Mouse (Mus musculus) lung, embryonic 16.5 days (tissue): ENCODE results near the gene Prox1. TPM values are rescaled to one million over a fixed set of nuclear protein-coding genes. Genes with fewer than 3 reads are reported as not detected.
A peak's percentile ranks its signal among the peaks of the same experiment; 100 is the strongest.

Experiments used
- ATAC-seq: fragments of 200-750 bp; cut with Nextera tagmentation; 2 replicates; pipeline ENCODE4 v1.8.0; 2017; ENCODE audit warnings: low read depth, mild to moderate bottlenecking, moderate library complexity
- H3K27ac ChIP-seq: fragments of 300-500 bp; sonication (generic); 2 replicates; pipeline ENCODE4 v1.5.1; 2014; ENCODE audit warnings: mild to moderate bottlenecking, control low read depth, low read length
- H3K27me3 ChIP-seq: fragments of 300-500 bp; sonication (generic); 2 replicates; pipeline ENCODE4 v1.6.1; 2014; ENCODE audit warnings: low read depth, low read length, mixed read lengths; ENCODE audit not compliant: control insufficient read depth, insufficient read depth
- H3K36me3 ChIP-seq: fragments of 300-500 bp; sonication (generic); 2 replicates; pipeline ENCODE4 v1.6.1; 2014; ENCODE audit warnings: low read length; ENCODE audit not compliant: control insufficient read depth, insufficient read depth
- H3K4me1 ChIP-seq: fragments of 300-500 bp; sonication (generic); replicated peaks from 2 replicates; pipeline ENCODE4 v1.6.1; 2014; ENCODE audit warnings: low read length, mixed read lengths; ENCODE audit not compliant: control insufficient read depth, insufficient read depth
- H3K4me2 ChIP-seq: fragments of 300-500 bp; sonication (generic); 2 replicates; pipeline ENCODE4 v1.6.1; 2014; ENCODE audit warnings: low read depth, low read length, control low read depth
- H3K4me3 ChIP-seq: fragments of 300-500 bp; sonication (generic); 2 replicates; pipeline ENCODE4 v1.5.1; 2014; ENCODE audit warnings: mild to moderate bottlenecking, low read length, control low read depth
- H3K9ac ChIP-seq: fragments of 300-500 bp; sonication (generic); 2 replicates; pipeline ENCODE4 v1.6.1; 2014; ENCODE audit warnings: low read length, control low read depth
- H3K9me3 ChIP-seq: fragments of 300-500 bp; sonication (generic); 2 replicates; pipeline ENCODE4 v1.6.1; 2016; ENCODE audit warnings: low read length; ENCODE audit not compliant: control insufficient read depth
- WGBS: fragments of 180-500 bp; shearing (Covaris S2); extraction: QIAGEN DNeasy Blood & Tissue Kit; methylation state at CpG from one replicate; pipeline ENCODE4 v1.1.7; 2014; 5-methylcytosine and 5-hydroxymethylcytosine counted together
- polyA plus RNA-seq: library from polyadenylated mRNA; unstranded; fragments of >200 nt; fragmentation: Nextera tagmentation; extraction: Ambion mirVana; gene quantifications from 2 replicates; pipeline ENCODE4 v1.2.1, GENCODE M21; 2015

The Prox1 gene
- 1.8 TPM in 2 replicates for polyA plus RNA-seq

DNA sequence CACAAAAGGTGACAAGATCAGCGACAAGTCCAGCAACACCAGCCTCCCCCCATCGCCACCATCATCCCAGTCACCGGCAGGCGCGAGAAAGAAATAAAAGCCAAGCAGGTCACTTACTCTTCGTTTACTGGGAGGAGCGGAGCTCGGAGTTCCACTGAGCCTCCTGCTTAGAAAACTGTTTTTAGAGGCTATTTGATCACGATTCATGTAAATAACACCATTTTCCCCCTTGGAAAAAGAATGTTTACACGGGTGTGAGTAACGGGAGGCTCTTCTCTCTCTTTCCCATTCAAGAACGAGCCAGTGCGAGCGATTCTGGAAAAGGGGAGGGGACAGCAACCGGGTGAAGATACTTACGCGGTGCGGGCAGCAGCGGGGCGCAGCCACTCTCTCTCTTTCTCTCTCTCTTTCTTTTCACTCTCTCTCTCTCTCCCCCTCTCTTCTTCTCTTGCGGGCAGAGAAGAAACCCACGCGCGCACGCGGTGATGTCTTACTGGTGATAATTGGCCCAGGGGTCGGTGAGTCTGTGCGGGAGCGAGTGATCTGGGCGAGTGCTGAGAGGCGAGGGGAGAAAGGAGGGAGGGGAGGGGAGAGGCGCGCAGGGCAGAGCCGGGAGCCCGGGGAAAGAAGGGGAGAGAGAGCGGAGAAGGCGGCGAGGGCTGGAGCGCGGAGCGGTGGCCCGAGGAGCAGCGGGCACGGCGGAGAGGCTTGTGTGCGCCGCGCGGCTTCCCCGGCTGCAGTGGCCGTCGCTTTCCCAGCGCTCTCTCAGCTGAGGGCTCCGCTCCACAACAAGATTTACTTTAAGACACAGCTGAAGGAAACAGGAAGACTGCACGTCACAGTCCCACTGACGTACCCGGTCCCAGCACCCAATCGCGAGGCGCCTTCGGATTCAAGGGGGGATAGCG lies at the start of gene Prox1:
TSS of gene Prox1 (minus strand) at position 804 of the 908 bp plus-strand sequence.
- Histone ChIP-seq H3K27ac (peak within 1 kb of the TSS; percentile 36; the same call in 1 of the 2 replicates), H3K36me3 (no peaks in the 10 kb centered on the region), H3K4me1 (peaks cover 29% of the 10 kb centered on the region), H3K4me3 (peak within 1 kb of the TSS; percentile 65), H3K27me3 (peaks cover 63% of the 10 kb centered on the region), H3K9me3 (no peaks in the 10 kb centered on the region), H3K9ac (peak within 1 kb of the TSS; percentile 57), H3K4me2 (peak within 1 kb of the TSS; percentile 94)
- peak; percentile 89 for ATAC-seq
- 1% methylated on average over 60 of the region's 62 CpGs for WGBS

- no peaks in the 10 kb centered on the region for H3K27me3 ChIP-seq
- H3K9me3 ChIP-seq = 0 out of 2 replicates have a peak, but pooled peaks cover 3% of the 10 kb centered on the region
- no peak for ATAC-seq
- H3K4me2 ChIP-seq = no peak overlapping the region
- 77% methylated on average over 15 of the region's 15 CpGs for WGBS
- H3K36me3 ChIP-seq = no peaks in the 10 kb centered on the region
- 0 out of 2 replicates have a peak, but pooled peaks cover 2% of the 10 kb centered on the region for H3K4me1 ChIP-seq
- no peak overlapping the region for H3K4me3 ChIP-seq
- H3K9ac ChIP-seq = no peak overlapping the region
- H3K27ac ChIP-seq = no peak overlapping the region
Observed at GRCm38 (mm10) chr1:190216621-190217020, 46.1 kb upstream of the Prox1 start.

DNA sequence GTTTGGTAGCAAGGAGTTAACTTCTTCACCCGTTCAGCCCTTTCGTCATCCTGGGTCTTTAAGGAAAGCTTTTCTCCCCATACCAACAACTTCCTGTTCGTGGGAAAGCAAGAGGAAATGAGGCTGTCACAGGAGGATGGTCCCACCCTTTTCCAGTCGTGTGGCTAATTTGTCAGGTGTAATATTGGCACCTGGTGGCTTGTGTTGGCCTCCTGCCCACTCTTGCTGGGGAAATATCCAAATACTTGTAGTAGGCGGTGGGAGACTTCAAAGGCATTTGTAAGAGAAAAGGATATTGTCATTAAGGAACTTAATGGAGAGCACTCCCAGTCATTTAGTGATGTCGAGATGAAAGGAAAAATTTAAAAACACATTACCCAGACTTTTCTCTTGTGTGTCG lies 44.1 kb upstream of the Prox1 start:
- Histone ChIP-seq H3K9ac (no peak overlapping the region), H3K4me2 (no peak overlapping the region), H3K36me3 (no peaks in the 10 kb centered on the region), H3K4me3 (no peak overlapping the region), H3K27me3 (no peaks in the 10 kb centered on the region), H3K9me3 (0 out of 2 replicates have a peak, but pooled peaks cover 3% of the 10 kb centered on the region), H3K4me1 (no peaks in the 10 kb centered on the region), H3K27ac (no peak overlapping the region)
- 20% methylated on average over 7 of the region's 7 CpGs for WGBS
- ATAC-seq = 0 out of 2 replicates have a peak, but pooled peaks have one; percentile 31

GRCm38 (mm10) chr1:190213175-190213574 lies 42.7 kb upstream of the Prox1 start:
- no peak overlapping the region for H3K4me3 ChIP-seq
- H3K36me3 ChIP-seq = no peaks in the 10 kb centered on the region
- no peak overlapping the region for H3K27ac ChIP-seq
- no peak overlapping the region for H3K4me2 ChIP-seq
- 0 out of 2 replicates have a peak, but pooled peaks cover 3% of the 10 kb centered on the region for H3K9me3 ChIP-seq
- no peaks in the 10 kb centered on the region for H3K27me3 ChIP-seq
- WGBS = 93% methylated on average over 6 of the region's 6 CpGs
- no peak for ATAC-seq
- no peak overlapping the region for H3K9ac ChIP-seq
- no peaks in the 10 kb centered on the region for H3K4me1 ChIP-seq

DNA sequence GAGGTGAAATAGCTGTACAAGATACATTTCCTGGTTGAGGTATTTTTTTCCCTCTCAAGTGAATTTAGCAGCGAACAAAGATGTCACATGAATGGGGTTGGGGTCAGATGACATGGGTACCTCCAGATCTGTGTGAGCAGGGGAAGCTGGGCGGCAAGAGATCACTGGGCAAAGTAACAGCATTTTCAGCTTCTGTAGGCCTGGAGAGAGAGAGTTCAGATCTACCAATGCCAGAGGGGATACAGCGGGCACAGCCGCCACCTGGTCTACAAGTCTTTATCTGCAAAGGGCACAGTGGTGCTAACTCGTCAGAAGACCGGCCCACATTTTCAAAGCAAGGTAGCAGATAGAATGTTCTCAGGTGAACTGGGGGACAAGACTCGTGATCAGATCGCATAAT lies 36.7 kb upstream of the Prox1 start:
- 88% methylated on average over 8 of the region's 8 CpGs for WGBS
- no peak overlapping the region for H3K4me3 ChIP-seq
- ATAC-seq = no peak
- H3K27me3 ChIP-seq = no peaks in the 10 kb centered on the region
- H3K9ac ChIP-seq = no peak overlapping the region
- H3K4me2 ChIP-seq = no peak overlapping the region
- no peak overlapping the region for H3K27ac ChIP-seq
- no peaks in the 10 kb centered on the region for H3K4me1 ChIP-seq
- H3K36me3 ChIP-seq = no peaks in the 10 kb centered on the region
- H3K9me3 ChIP-seq = no peaks in the 10 kb centered on the region

DNA sequence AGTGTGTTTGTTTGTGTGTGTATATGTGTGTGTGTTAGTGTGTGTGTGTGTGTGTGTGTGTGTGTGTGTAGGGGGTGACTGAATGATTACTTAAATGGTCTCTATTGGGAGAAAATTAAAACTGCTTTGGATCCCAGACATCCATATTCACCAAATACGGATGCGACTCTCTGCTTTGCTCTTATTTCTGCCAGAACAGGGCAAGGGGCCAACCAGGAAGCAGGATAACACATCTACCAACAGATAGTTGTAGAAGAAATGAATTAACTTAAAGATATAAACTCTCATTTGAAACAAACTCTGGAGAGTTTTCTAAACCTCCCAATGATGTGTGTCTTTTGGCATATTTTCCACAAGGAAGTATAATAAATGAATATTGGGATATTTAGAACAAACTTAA lies 35.2 kb upstream of the Prox1 start:
- no peak for ATAC-seq
- Histone ChIP-seq H3K4me3 (no peak overlapping the region), H3K4me1 (no peaks in the 10 kb centered on the region), H3K9me3 (no peaks in the 10 kb centered on the region), H3K27ac (no peak overlapping the region), H3K9ac (no peak overlapping the region), H3K36me3 (no peaks in the 10 kb centered on the region), H3K27me3 (no peaks in the 10 kb centered on the region), H3K4me2 (no peak overlapping the region)
- 58% methylated on average over 2 of the region's 2 CpGs for WGBS

DNA sequence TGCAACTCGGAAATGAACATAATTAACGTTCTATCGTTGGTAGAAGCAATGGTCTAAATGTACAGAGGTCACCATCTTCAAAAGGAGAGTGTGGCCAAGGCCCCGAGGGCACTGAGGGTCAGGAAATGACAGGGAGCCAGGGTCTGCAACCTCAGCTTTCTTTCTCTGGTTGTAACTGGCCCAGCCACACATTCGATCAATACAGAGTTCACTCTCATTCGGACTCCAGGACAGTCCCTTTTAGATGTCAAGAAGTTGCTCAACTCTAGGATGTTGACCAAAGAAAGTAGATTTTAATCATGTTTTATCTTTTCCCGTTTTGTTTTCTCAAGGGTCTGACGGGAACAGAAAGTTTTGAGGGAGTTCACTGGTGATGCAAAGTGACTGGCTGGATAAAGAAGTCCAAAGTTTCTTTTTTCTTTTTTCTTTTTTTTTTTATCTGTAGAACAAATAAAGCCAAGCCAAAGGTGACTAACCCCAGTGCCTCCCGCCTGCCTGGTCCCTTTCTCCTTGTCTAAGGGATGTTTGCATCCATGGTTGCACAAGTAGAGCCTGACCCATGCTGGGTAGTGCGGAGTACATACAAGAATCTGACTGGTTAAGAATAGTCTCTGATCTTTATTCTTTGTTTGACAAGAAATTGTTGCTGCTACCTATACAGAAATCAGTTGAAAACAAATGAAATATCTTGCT lies 34.0 kb upstream of the Prox1 start:
- H3K9ac ChIP-seq = no peak overlapping the region
- 46% methylated on average over 10 of the region's 10 CpGs for WGBS
- no peaks in the 10 kb centered on the region for H3K4me1 ChIP-seq
- no peak overlapping the region for H3K4me3 ChIP-seq
- no peak overlapping the region for H3K27ac ChIP-seq
- no peak for ATAC-seq
- H3K27me3 ChIP-seq = no peaks in the 10 kb centered on the region
- H3K9me3 ChIP-seq = no peaks in the 10 kb centered on the region
- H3K36me3 ChIP-seq = no peaks in the 10 kb centered on the region
- H3K4me2 ChIP-seq = no peak overlapping the region

DNA sequence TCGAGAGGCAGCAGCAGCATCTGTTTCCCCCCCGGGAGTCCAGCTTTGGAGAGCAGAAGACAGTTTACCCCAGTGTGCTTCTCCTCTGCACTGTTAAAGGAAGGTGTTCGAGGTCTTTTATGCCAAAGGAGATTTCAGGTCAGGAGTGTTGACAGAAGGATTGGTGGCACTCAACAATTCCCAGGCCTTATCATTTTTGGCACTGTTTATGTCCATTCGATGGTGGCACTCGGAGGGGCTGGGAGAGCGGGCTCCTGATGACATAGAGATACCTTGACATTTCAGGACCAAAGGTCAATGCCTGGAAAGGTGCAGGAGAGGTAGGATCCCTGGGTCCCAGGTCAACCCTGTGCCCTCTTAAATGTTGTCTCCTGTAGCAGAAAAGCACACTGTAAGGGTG lies 31.2 kb upstream of the Prox1 start:
- H3K9me3 ChIP-seq = no peaks in the 10 kb centered on the region
- no peak overlapping the region for H3K9ac ChIP-seq
- WGBS = 53% methylated on average over 6 of the region's 6 CpGs
- no peaks in the 10 kb centered on the region for H3K4me1 ChIP-seq
- no peak overlapping the region for H3K4me3 ChIP-seq
- H3K27me3 ChIP-seq = no peaks in the 10 kb centered on the region
- H3K4me2 ChIP-seq = no peak overlapping the region
- ATAC-seq = no peak
- no peak overlapping the region for H3K27ac ChIP-seq
- no peaks in the 10 kb centered on the region for H3K36me3 ChIP-seq

GRCm38 (mm10) chr1:190200996-190201395 lies 30.5 kb upstream of the Prox1 start:
- H3K4me1 ChIP-seq = no peaks in the 10 kb centered on the region
- no peak overlapping the region for H3K9ac ChIP-seq
- no peak overlapping the region for H3K27ac ChIP-seq
- H3K27me3 ChIP-seq = no peaks in the 10 kb centered on the region
- no peak overlapping the region for H3K4me3 ChIP-seq
- 85% methylated on average over 4 of the region's 4 CpGs for WGBS
- H3K36me3 ChIP-seq = no peaks in the 10 kb centered on the region
- no peak overlapping the region for H3K4me2 ChIP-seq
- H3K9me3 ChIP-seq = no peaks in the 10 kb centered on the region
- no peak for ATAC-seq
